Mouse (Mus musculus): ENCODE results near the gene Cst8. TPM values are rescaled to one million over a fixed set of nuclear protein-coding genes. Genes with fewer than 3 reads are reported as not detected.
A peak's percentile ranks its signal among the peaks of the same experiment; 100 is the strongest.

Gene Cst8
- polyA plus RNA-seq, 1 experiment from 2014 or later: not detected

DNA sequence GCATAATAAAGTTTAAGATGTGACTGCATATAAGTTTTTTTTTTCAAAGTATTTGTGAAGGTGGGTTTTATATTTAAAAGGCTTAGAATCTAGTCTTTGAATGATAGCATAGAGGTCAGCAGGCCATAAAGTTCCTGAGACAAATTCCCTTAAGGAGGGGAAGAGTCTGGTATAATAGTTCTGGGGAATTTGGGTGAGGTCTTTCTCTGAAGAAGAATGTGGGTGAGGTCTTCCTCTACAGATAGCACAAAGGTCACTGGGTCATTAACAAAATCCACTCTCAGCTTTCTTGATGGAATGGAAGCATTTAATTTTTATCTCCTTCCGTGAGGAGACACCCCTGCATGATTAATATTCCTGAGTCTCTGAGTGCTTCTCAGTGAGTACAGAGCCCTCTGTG, 27.4 kb downstream of the Cst8 start:
- no peaks in the 10 kb centered on the region for H3K9me3 ChIP-seq
- no peaks in the 10 kb centered on the region for H3K27me3 ChIP-seq
- WGBS: 31% methylated on average over 1 of the region's 1 CpGs
- no peak overlapping the region for H3K27ac ChIP-seq
- no peaks in the 10 kb centered on the region for H3K36me3 ChIP-seq
- no peak overlapping the region for H3K4me3 ChIP-seq
- H3K9ac ChIP-seq: no peak overlapping the region
- H3K4me2 ChIP-seq: no peak overlapping the region
- H3K4me1 ChIP-seq: no peaks in the 10 kb centered on the region
- no peak for ATAC-seq (ENCODE audit: borderline replicate concordance, extremely low read depth, low FRiP score, low TSS enrichment)

GRCm38 (mm10) chr2:148834912-148835311, 36.3 kb downstream of the Cst8 start, which contains the start of gene Cst9:
TSS of gene Cst9 (plus strand) at chr2:148835147.
- H3K9me3 ChIP-seq: no peaks in the 10 kb centered on the region

GRCm38 (mm10) chr2:148838075-148838777, 39.6 kb downstream of the Cst8 start:
- H3K9ac ChIP-seq: no peak overlapping the region
- H3K36me3 ChIP-seq: no peaks in the 10 kb centered on the region
- H3K4me1 ChIP-seq: no peaks in the 10 kb centered on the region
- H3K27ac ChIP-seq: no peak overlapping the region
- H3K27me3 ChIP-seq: no peaks in the 10 kb centered on the region
- H3K4me3 ChIP-seq: no peak overlapping the region
- ATAC-seq (ENCODE audit: borderline replicate concordance, extremely low read depth, low FRiP score, low TSS enrichment): no peak
- no peaks in the 10 kb centered on the region for H3K9me3 ChIP-seq
- no peak overlapping the region for H3K4me2 ChIP-seq
- WGBS: 62% methylated on average over 5 of the region's 5 CpGs

More at GRCm38 (mm10) chr2:148834912-148835311, 36.3 kb downstream of the Cst8 start, which contains the start of gene Cst9:
- H3K27ac ChIP-seq: no peak within 1 kb of the TSS
- no peaks in the 10 kb centered on the region for H3K27me3 ChIP-seq
- H3K4me3 ChIP-seq: no peak within 1 kb of the TSS
- WGBS: 50% methylated on average over 4 of the region's 4 CpGs
- no peak within 1 kb of the TSS for H3K4me2 ChIP-seq
- H3K4me1 ChIP-seq: no peaks in the 10 kb centered on the region
- no peak for ATAC-seq (ENCODE audit: borderline replicate concordance, extremely low read depth, low FRiP score, low TSS enrichment)
- no peak within 1 kb of the TSS for H3K9ac ChIP-seq
- H3K36me3 ChIP-seq: no peaks in the 10 kb centered on the region

- 49% methylated on average over 2 of the region's 2 CpGs for WGBS
- no peak for ATAC-seq (ENCODE audit: borderline replicate concordance, extremely low read depth, low FRiP score, low TSS enrichment)
- no peak overlapping the region for H3K9ac ChIP-seq
Observed at GRCm38 (mm10) chr2:148839224-148839623, 40.6 kb downstream of the Cst8 start.

GRCm38 (mm10) chr2:148851116-148851906, 52.7 kb downstream of the Cst8 start:
- H3K4me2 ChIP-seq: no peak overlapping the region
- no peak overlapping the region for H3K9ac ChIP-seq
- ATAC-seq (ENCODE audit: borderline replicate concordance, extremely low read depth, low FRiP score, low TSS enrichment): peak; percentile 52; the same call in 1 of the 2 replicates

More at GRCm38 (mm10) chr2:148839224-148839623, 40.6 kb downstream of the Cst8 start:
- no peaks in the 10 kb centered on the region for H3K9me3 ChIP-seq
- no peaks in the 10 kb centered on the region for H3K4me1 ChIP-seq
- H3K4me2 ChIP-seq: no peak overlapping the region
- no peak overlapping the region for H3K27ac ChIP-seq
- H3K4me3 ChIP-seq: no peak overlapping the region
- H3K27me3 ChIP-seq: no peaks in the 10 kb centered on the region
- H3K36me3 ChIP-seq: no peaks in the 10 kb centered on the region

More at GRCm38 (mm10) chr2:148851116-148851906, 52.7 kb downstream of the Cst8 start:
- peaks cover under 1% of the 10 kb centered on the region; the same call in 1 of the 2 replicates for H3K4me1 ChIP-seq
- 41% methylated on average over 8 of the region's 8 CpGs for WGBS
- no peaks in the 10 kb centered on the region for H3K27me3 ChIP-seq
- H3K27ac ChIP-seq: no peak overlapping the region
- H3K4me3 ChIP-seq: no peak overlapping the region
- H3K36me3 ChIP-seq: no peaks in the 10 kb centered on the region
- no peaks in the 10 kb centered on the region for H3K9me3 ChIP-seq

Other genes starting within 250 kb of the Cst8 start
- gene Nxt1, start 126.2 kb upstream of the Cst8 start, polyA plus RNA-seq (2015; fragmentation: Nextera tagmentation; extraction: Ambion mirVana): 92.3 and 93.1 TPM in 2 replicates
- 19.1 and 19.7 TPM in 2 replicates for gene Gzf1, start 117.8 kb upstream of the Cst8 start, polyA plus RNA-seq (2015; fragmentation: Nextera tagmentation; extraction: Ambion mirVana)
- 1.9 and 2.5 TPM in 2 replicates for gene Napb, start 66.3 kb upstream of the Cst8 start, polyA plus RNA-seq (2015; fragmentation: Nextera tagmentation; extraction: Ambion mirVana)
- not detected in 2 replicates for gene Cstl1, start 48.4 kb upstream of the Cst8 start, polyA plus RNA-seq (2015; fragmentation: Nextera tagmentation; extraction: Ambion mirVana)
- not detected in 2 replicates for gene Cst11, start 27.3 kb upstream of the Cst8 start, polyA plus RNA-seq (2015; fragmentation: Nextera tagmentation; extraction: Ambion mirVana)
- not detected in 2 replicates for gene 8030411F24Rik, start 16.8 kb upstream of the Cst8 start, polyA plus RNA-seq (2015; fragmentation: Nextera tagmentation; extraction: Ambion mirVana)
- gene Cst12, start 9.4 kb upstream of the Cst8 start, polyA plus RNA-seq (2015; fragmentation: Nextera tagmentation; extraction: Ambion mirVana): not detected in 2 replicates
- gene Cst13, start 21.3 kb downstream of the Cst8 start, polyA plus RNA-seq (2015; fragmentation: Nextera tagmentation; extraction: Ambion mirVana): not detected in 2 replicates
- gene Cst9, start 36.4 kb downstream of the Cst8 start, polyA plus RNA-seq (2015; fragmentation: Nextera tagmentation; extraction: Ambion mirVana): 0.37 and 0.42 TPM in 2 replicates
- gene 9230104L09Rik, start 66.3 kb downstream of the Cst8 start, polyA plus RNA-seq (2015; fragmentation: Nextera tagmentation; extraction: Ambion mirVana): not detected in 2 replicates
- 514 and 555 TPM in 2 replicates for gene Cst3, start 76.9 kb downstream of the Cst8 start, polyA plus RNA-seq (2015; fragmentation: Nextera tagmentation; extraction: Ambion mirVana)
- not detected in 2 replicates for gene Gm1330, start 204.5 kb downstream of the Cst8 start, polyA plus RNA-seq (2015; fragmentation: Nextera tagmentation; extraction: Ambion mirVana)
- gene Gm10750, start 218.5 kb downstream of the Cst8 start, polyA plus RNA-seq (2015; fragmentation: Nextera tagmentation; extraction: Ambion mirVana): not detected in 2 replicates